Mouse (Mus musculus) cerebellum, adult 2 months (tissue): ENCODE measurements around the gene Sirt7. TPM values are rescaled to one million over a fixed set of nuclear protein-coding genes. Genes with fewer than 3 reads are reported as not detected.
"Not testable (repeated sequence)": the region's sequence is repeated elsewhere in the genome, so short reads cannot be mapped to it uniquely, and the experiment has no call there.

Source experiments
- DNase-seq, 2 experiments: peaks; one replicate each; pipeline ENCODE4 v3.0.0; 2021
- H3K27ac ChIP-seq: fragments of 200-500 bp; 2 replicates; pipeline ENCODE4 v1.5.1; 2012; ENCODE audit warnings: low read length, control low read depth, inconsistent platforms; ENCODE audit not compliant: insufficient read depth
- H3K27me3 ChIP-seq: fragments of 200-500 bp; 2 replicates; pipeline ENCODE4 v1.6.1; 2012; ENCODE audit warnings: inconsistent platforms, mild to moderate bottlenecking, low read length, moderate library complexity; ENCODE audit not compliant: control insufficient read depth, insufficient read depth
- H3K4me1 ChIP-seq: fragments of 200-500 bp; 2 replicates; pipeline ENCODE4 v1.6.1; 2011; ENCODE audit warnings: low read length; ENCODE audit not compliant: control insufficient read depth, insufficient read depth
- H3K4me3 ChIP-seq: fragments of 200-500 bp; replicated peaks from 2 replicates; pipeline ENCODE3; 2011; ENCODE audit warnings: mild to moderate bottlenecking, low read depth, low read length, control low read depth; ENCODE audit not compliant: insufficient read depth
- CTCF ChIP-seq: fragments of 200-500 bp; IDR thresholded peaks from 2 replicates; pipeline ENCODE4 v1.5.1; 2011; ENCODE audit warnings: low read depth, mild to moderate bottlenecking, control low read depth, low read length, moderate library complexity, borderline replicate concordance; ENCODE audit not compliant: insufficient read depth
- POLR2A ChIP-seq: fragments of 200-500 bp; IDR thresholded peaks from 2 replicates; pipeline ENCODE4 v1.6.1; 2011; ENCODE audit warnings: low read length, control low read depth, borderline replicate concordance; ENCODE audit not compliant: insufficient read depth
- WGBS: fragments of 180-500 bp; shearing (Covaris S2); methylation state at CpG from one replicate; pipeline ENCODE4 v1.1.7; 2018; 5-methylcytosine and 5-hydroxymethylcytosine counted together
- polyA plus RNA-seq: library from polyadenylated mRNA; depleted of rRNA; stranded (reverse); fragments of >200 nt; gene quantifications from 2 replicates; pipeline ENCODE4 v1.2.3, GENCODE M21; 2012

Gene Sirt7
- polyA plus RNA-seq, 1 experiment, result 80.5 TPM

- H3K27me3 ChIP-seq, result no peaks in the 10 kb centered on the region
- no peak for TF ChIP-seq CTCF
- H3K4me3 ChIP-seq, result peak within 1 kb of the TSS; percentile 81
- H3K4me1 ChIP-seq, result peaks cover 12% of the 10 kb centered on the region
- 0 out of 2 replicates have a peak within 1 kb of the TSS, but pooled peaks have one; percentile 50 for H3K27ac ChIP-seq
- peak; percentile 92 to 95 for DNase-seq
- WGBS, result under 1% methylated on average over 87 of the region's 88 CpGs
These were observed 26.6 kb downstream of the Sirt7 start, which contains the start of the genes Alyref and Anapc11 for GRCm38 (mm10) chr11:120598283-120598989. Alyref (minus strand) TSS chr11:120598365. Anapc11 (plus strand) TSS chr11:120598421.

GRCm38 (mm10) chr11:120597240-120598235 lies 27.5 kb downstream of the Sirt7 start:
- Histone ChIP-seq H3K27me3 (no peaks in the 10 kb centered on the region), H3K4me3 (peak overlapping the region; percentile 66), H3K27ac (0 out of 2 replicates have a peak overlapping the region, but pooled peaks have one; percentile 46), H3K4me1 (peaks cover 12% of the 10 kb centered on the region)
- no peak for TF ChIP-seq CTCF
- TF ChIP-seq POLR2A, result no peak
- WGBS, result 2% methylated on average over 99 of the region's 99 CpGs
- DNase-seq, result peak in 1 of 2 experiments; percentile 33

- 94% methylated on average over 6 of the region's 6 CpGs for WGBS
- Histone ChIP-seq H3K4me3 (no peak overlapping the region), H3K27me3 (no peaks in the 10 kb centered on the region), H3K4me1 (no peaks in the 10 kb centered on the region), H3K27ac (no peak overlapping the region)
- DNase-seq, result no peak
- no peak for TF ChIP-seq CTCF
- TF ChIP-seq POLR2A, result no peak
These were observed 36.5 kb downstream of the Sirt7 start for GRCm38 (mm10) chr11:120588531-120588930.

GRCm38 (mm10) chr11:120583937-120584336 lies 41.1 kb downstream of the Sirt7 start:
- Histone ChIP-seq H3K4me3 (no peak overlapping the region), H3K4me1 (peaks cover 13% of the 10 kb centered on the region), H3K27ac (no peak overlapping the region), H3K27me3 (no peaks in the 10 kb centered on the region)
- TF ChIP-seq POLR2A, result no peak
- no peak for TF ChIP-seq CTCF
- 94% methylated on average over 1 of the region's 1 CpGs for WGBS
- DNase-seq, result no peak

GRCm38 (mm10) chr11:120582982-120583293 lies 42.1 kb downstream of the Sirt7 start:
- H3K27ac ChIP-seq, H3K4me3 ChIP-seq, H3K27me3 ChIP-seq, DNase-seq: not testable (repeated sequence)
- 91% methylated on average over 2 of the region's 2 CpGs for WGBS
- peaks cover 13% of the 10 kb centered on the region for H3K4me1 ChIP-seq

GRCm38 (mm10) chr11:120582268-120582981 lies 42.6 kb downstream of the Sirt7 start:
- Histone ChIP-seq H3K27ac (peak overlapping the region; percentile 88), H3K27me3 (no peaks in the 10 kb centered on the region), H3K4me3 (peak overlapping the region; percentile 73), H3K4me1 (peaks cover 13% of the 10 kb centered on the region)
- TF ChIP-seq POLR2A, result no peak
- peak; percentile 37; the same call in 1 of the 2 replicates for TF ChIP-seq CTCF
- 65% methylated on average over 8 of the region's 8 CpGs for WGBS
- DNase-seq, result peak in 1 of 2 experiments; percentile 31

- Histone ChIP-seq H3K27ac (peak within 1 kb of the TSS; percentile 88), H3K27me3 (no peaks in the 10 kb centered on the region), H3K4me1 (peaks cover 13% of the 10 kb centered on the region), H3K4me3 (peak within 1 kb of the TSS; percentile 73)
- 3% methylated on average over 73 of the region's 75 CpGs for WGBS
- TF ChIP-seq POLR2A, result peak; percentile 86
- peak; percentile 28; the same call in 1 of the 2 replicates for TF ChIP-seq CTCF
- DNase-seq, result peak; percentile 89 to 91
These were observed 43.4 kb downstream of the Sirt7 start, which contains the start of gene Arhgdia for GRCm38 (mm10) chr11:120581490-120582267. Arhgdia (minus strand) TSS chr11:120581624.
